Mouse (Mus musculus) cerebellum, postnatal 4 days (tissue): ENCODE measurements at regions not wholly inside any gene's neighbourhood (a gene's known extent, or its start where the extent isn't known, plus 50 kb on each side); places are given as distances from the start of the nearest gene placed in this dataset.

Source experiments
- DNase-seq, 2 experiments: peaks; one replicate each; pipeline ENCODE4 v3.0.0; 2022; ENCODE audit warnings: low spot score in 2 of 2, mixed read lengths in 1 of 2

DNA sequence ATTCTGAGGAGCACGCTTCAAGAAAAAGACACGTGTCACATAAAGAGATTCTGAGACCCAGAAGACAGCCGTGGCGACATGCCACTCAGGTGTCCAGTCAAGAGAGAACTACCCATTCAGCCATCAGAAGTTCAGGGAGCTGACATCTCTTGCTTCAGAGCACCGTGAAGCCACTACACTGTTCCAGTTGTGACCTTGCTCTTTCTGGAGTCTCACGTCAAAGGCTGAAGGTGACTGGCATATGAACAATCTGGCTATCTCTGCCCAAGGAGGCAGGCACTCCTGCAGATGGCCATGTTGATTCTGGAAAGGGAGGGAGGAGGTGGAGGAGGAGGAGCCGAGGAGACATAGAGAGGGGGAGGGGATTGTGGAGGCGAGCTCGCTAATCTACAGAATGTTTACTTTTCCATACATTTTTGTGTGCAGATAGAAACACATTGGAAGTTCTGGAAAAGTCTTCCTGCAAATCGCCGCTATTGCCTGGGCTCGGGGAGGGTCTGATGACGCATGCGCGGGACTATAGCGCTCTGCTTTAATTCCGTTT is 116.3 kb upstream of the Ctnnb1 start:
- DNase-seq: no peak

DNA sequence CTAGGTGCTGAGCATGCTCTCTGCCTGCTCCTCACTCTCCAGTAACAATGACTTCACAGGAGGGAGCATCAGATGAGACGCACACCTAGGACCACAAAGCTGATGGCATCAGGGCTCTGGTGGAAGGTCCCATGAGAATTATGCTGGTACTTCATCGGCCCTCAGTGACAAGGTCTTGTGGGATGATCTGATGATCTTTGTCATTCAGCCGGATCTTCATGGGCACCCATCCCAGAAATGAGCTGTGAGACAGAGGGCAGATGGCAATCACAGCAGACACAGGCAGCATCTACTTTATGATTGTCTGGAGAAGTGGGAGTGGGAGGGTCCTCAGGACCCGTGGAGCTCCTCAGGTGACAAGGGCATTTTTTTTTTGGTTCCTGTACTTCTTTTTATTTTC is 114.7 kb upstream of the Ctnnb1 start:
- no peak for DNase-seq

- DNase-seq: no peak
These were observed 110.2 kb upstream of the Ctnnb1 start for GRCm38 (mm10) chr9:120818726-120819317.

- no peak for DNase-seq
These were observed 108.1 kb upstream of the Ctnnb1 start for GRCm38 (mm10) chr9:120820892-120821291.

- DNase-seq: no peak
These were observed 105.6 kb upstream of the Ctnnb1 start for GRCm38 (mm10) chr9:120823397-120823796.

DNA sequence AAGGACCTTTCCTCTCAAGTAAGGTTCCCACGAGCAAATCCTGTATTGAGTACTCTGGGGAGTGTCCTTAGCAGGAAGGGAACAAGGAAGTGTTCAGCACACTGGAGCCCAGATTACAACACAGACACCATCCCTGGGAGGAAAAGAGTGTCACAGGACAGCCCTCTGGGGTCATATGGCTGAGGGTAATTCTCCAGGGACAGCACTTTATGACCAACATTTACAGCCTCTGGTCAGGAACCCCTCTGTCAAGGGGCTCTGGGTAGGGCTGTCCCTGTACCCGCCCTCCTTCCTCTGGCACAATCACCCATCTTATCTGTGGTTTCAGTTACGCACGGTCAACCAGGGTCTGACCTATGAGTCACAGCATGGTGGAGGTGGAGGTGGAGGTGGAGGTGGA is 102.8 kb upstream of the Ctnnb1 start:
- no peak for DNase-seq

GRCm38 (mm10) chr9:120830526-120830925 is 98.5 kb upstream of the Ctnnb1 start:
- peak; percentile 40 to 85 for DNase-seq

DNA sequence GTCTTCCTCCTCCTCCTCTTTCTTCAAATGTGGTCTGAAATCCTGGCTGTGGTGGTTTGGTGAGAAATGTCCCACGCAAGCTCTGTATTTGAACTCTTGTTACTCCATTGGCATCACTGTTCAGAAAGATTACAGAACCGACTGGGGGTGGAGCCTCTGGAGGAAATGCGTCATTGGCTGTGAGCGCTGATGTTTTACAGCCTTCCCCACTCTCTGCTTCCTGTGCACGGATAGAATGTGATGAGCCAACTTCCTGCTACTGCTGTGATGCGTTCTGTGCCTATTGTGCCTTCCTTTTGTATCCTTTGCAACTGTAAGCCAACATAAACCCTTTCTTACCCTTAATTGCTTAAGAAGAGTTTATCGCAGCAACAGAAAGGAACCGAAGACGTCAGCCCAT is 94.8 kb upstream of the Ctnnb1 start:
- no peak for DNase-seq

GRCm38 (mm10) chr9:120835621-120836020 is 93.4 kb upstream of the Ctnnb1 start:
- no peak for DNase-seq

DNA sequence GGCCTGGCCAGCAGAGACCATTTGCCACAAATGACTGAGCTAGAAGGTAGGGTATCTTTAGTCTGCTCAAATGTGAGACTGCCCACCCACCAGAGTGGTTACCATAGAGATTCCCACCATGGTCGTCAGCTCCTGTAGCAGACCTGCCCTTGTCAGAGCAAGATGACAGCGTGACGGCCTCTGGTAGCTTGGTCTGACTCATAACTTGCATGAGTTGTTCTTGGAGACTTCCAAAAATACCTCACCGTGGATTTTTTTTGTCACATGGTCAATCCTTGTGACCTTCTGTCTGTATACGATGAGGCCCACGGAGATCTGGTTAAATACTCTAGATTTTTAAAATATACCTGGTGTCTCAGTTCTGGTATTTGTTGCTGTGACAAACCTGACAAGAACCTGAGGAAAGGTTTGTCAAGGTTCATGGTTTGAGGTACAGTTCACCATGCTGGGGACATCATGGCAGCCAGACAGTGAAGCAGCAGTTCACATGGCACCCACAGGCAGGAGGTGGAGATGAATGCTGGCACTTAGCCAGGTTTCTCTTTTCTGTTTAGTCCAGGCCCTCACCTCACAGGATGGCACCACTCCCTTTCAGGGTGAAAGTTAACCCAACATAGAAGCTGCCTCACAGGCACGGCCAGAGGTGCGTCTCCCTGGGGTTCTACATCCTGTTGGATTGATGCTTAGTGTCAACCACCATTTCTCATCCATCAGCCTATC is 91.4 kb upstream of the Ctnnb1 start:
- no peak for DNase-seq

DNA sequence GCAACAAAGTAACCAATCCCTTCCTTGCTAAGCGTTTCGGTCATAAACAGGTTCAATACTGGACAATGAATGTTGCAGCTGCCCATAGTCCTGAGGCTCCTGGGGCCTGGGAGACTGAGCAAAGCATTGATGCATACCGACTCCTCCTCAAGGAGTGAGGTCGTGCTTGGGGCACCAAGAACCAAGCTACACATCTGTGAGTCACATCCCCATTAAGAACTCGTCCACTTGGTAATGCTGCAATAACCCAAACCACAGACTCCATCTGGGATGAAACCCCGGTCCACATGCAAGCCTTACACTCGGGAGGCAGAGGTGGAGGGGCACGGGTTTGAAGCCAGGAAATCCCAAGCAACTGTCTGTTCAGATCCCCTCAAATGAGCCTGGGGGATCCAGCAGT is 85.3 kb upstream of the Ctnnb1 start:
- no peak for DNase-seq

DNA sequence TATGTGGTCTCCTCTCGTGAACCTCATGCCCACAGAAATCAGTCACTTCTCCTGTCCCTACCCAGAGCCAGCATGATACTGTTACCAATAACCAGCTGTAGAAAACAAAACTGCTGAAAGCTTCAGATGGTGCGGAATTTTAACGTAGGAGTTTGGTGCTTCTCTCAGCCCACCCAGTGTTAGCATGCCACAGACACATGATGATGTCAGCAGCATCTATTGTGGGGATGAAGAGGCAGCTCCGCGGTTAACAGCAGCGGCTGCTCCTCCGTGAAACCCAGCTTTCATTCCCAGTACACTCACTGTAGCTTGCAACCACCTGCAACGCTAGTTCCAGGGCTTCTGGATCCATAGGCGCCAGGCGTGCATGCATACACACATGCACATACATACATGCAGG is 83.5 kb upstream of the Ctnnb1 start:
- DNase-seq: no peak

GRCm38 (mm10) chr9:120847649-120848048 is 81.4 kb upstream of the Ctnnb1 start:
- no peak for DNase-seq

DNA sequence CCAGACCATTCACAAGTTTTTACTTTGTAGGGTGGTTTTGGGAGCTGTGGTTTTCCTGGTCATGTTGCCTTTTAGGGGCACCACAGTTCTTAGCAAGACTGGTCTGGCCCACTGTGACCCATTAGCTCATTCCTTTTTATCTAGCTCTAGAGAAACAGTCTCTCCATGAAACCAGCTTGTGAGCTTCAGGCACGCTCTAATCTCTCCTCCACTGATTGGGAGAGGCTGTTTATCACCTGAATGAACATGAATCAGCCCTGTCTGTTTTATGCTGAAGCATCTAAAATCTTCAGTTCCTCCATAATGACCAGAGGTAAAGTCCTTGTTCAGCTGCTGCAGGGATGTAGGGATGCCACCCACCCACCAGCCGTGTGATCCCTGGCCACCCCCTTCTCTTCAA is 80.1 kb upstream of the Ctnnb1 start:
- DNase-seq: no peak

GRCm38 (mm10) chr9:120850092-120850491 is 78.9 kb upstream of the Ctnnb1 start:
- DNase-seq: no peak

- DNase-seq: no peak
These were observed 77.1 kb upstream of the Ctnnb1 start for GRCm38 (mm10) chr9:120851914-120852313.

- DNase-seq: no peak
These were observed 76.4 kb upstream of the Ctnnb1 start for GRCm38 (mm10) chr9:120852572-120852971.

DNA sequence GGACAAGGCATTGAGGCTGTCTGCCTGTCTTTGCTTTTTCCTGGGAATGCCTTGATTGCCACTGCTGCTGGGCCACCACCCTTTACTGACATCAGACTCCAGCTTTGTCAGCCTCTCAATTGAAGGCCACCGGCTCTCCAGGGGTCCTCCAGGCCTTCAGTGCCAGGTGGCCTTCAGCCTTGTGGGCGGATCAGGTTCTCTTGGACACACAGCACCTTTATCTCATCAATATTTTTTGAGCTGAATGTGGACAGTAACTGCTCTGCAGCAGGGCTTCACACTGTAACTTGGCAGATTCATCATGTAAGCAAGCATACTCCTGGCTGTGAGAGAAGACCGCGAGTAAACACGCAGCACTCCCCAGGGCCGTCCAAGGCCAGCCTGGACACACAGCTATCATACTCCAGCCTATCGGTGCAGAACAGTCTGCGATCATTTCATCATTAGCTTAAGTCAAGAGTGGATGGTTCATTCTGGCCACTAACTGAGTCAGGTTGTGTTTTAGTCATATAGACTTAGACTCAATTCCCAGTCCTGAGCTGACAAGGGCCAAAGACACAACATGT is 75.9 kb upstream of the Ctnnb1 start:
- no peak for DNase-seq

DNA sequence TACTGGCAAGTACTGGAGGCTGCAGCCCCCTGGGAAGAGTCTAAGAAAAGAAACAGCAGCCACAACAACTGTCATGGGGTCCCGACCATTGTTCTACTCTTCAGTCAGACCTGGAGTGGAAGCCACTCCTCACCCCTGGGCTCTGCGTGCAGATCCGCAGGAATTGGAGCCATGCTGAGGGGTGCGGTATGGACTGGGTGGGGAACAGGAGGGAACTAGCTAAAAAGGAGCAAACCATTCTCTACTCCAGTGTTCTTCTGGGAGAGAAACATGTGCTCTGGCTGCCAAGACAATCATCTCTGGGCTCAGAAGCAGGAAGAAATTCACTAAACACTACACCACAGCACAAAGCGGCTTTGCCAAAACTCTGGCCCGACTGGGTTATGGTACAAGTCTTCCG is 74.7 kb upstream of the Ctnnb1 start:
- DNase-seq: no peak

DNA sequence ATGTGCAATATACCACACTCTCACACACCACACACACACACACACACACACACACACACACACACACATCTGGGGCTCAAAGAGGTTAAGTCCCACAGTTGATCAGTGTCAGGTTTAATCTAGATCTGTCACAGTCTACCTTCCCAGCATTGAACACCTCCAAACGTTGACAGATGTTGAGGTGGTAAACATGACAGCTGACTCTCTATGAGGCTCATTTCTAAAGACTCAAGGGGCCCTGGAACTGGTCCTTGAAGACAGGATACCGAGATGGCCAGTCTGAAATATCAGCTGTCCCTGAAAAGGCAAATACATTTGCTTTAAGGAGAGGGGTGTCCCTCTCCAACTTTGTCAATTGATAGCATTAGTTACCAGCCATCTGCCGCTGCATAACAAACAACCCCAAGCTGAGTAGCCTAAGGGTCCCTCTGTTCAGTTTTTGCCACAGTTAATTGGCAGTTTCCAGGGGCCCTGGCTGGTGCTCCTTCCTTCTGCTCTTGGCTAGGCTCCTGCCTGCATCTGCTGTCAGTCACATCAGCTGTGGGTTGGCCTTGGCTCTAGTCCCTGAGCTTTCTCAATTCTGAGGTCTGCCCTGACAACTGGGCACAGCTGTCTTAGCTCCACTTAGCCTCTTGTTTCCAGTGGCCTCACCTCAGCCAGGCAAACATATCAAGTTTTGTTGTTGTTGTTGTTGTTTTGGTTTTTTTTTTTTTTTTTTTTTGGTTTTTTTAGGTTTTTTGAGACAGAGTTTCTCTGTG is 73.5 kb upstream of the Ctnnb1 start:
- peak in 1 of 2 experiments; percentile 51 for DNase-seq

- no peak for DNase-seq
These were observed 71.0 kb upstream of the Ctnnb1 start for GRCm38 (mm10) chr9:120857849-120858510.
